Mouse (Mus musculus): ENCODE data around the gene Unc45b.

GRCm38 (mm10) chr11:82971590-82971974 lies 61.2 kb downstream of the Unc45b start:
- no peak for TF ChIP-seq CTCF (IDR thresholded peaks at IDR 0.05; ENCODE audit: control insufficient read depth, insufficient read depth, low read length)
- TF ChIP-seq POLR2A (IDR thresholded peaks at IDR 0.05; ENCODE audit: borderline replicate concordance, control insufficient read depth, low read depth, low read length): no peak

Data from bone marrow, adult 2 months (tissue).